Mouse (Mus musculus) forebrain, embryonic 14.5 days (tissue): ENCODE measurements around the gene Olfr883. TPM values are rescaled to one million over a fixed set of nuclear protein-coding genes. Genes with fewer than 3 reads are reported as not detected.

Experiments
- ATAC-seq: fragments of 200-750 bp; cut with Nextera tagmentation; 2 replicates; pipeline ENCODE4 v1.8.0; 2017; ENCODE audit warnings: mild to moderate bottlenecking, moderate library complexity
- DNase-seq: peaks from one replicate; pipeline ENCODE4 v3.0.0-alpha.2; 2015; ENCODE audit warnings: low spot score
- H3K27ac ChIP-seq: fragments of 300-500 bp; sonication (generic); 2 replicates; pipeline ENCODE4 v1.5.1; 2014; ENCODE audit warnings: low read depth, mild to moderate bottlenecking, control low read depth, low read length, moderate library complexity
- H3K27me3 ChIP-seq: fragments of 300-500 bp; sonication (generic); replicated peaks from 2 replicates; pipeline ENCODE4 v1.6.1; 2014; ENCODE audit warnings: low read length, control low read depth, mixed read lengths; ENCODE audit not compliant: control insufficient read depth, insufficient read depth
- H3K36me3 ChIP-seq: fragments of 300-500 bp; sonication (generic); 2 replicates; pipeline ENCODE4 v1.6.1; 2014; ENCODE audit warnings: low read length, control low read depth; ENCODE audit not compliant: control insufficient read depth, insufficient read depth
- H3K4me1 ChIP-seq: fragments of 300-500 bp; sonication (generic); 2 replicates; pipeline ENCODE4 v1.6.1; 2014; ENCODE audit warnings: antibody characterized with exemption, low read length, control low read depth; ENCODE audit not compliant: control insufficient read depth, insufficient read depth
- H3K4me2 ChIP-seq: fragments of 300-500 bp; sonication (generic); 2 replicates; pipeline ENCODE4 v1.6.1; 2014; ENCODE audit warnings: mild to moderate bottlenecking, control low read depth, low read length
- H3K4me3 ChIP-seq: fragments of 300-500 bp; sonication (generic); 2 replicates; pipeline ENCODE4 v1.5.1; 2014; ENCODE audit warnings: low read depth, low read length, control low read depth
- H3K9ac ChIP-seq: fragments of 300-500 bp; sonication (generic); 2 replicates; pipeline ENCODE4 v1.6.1; 2014; ENCODE audit warnings: mild to moderate bottlenecking, low read length, control low read depth, moderate library complexity
- H3K9me3 ChIP-seq: fragments of 300-500 bp; sonication (generic); replicated peaks from 2 replicates; pipeline ENCODE4 v1.6.1; 2016; ENCODE audit warnings: low read length, control low read depth, mixed read lengths; ENCODE audit not compliant: control insufficient read depth
- WGBS: fragments of 180-500 bp; shearing (Covaris S2); extraction: QIAGEN DNeasy Blood & Tissue Kit; methylation state at CpG from one replicate; pipeline ENCODE4 v1.1.7; 2014; 5-methylcytosine and 5-hydroxymethylcytosine counted together
- polyA plus RNA-seq: library from polyadenylated mRNA; unstranded; fragments of >200 nt; fragmentation: Nextera tagmentation; extraction: Ambion mirVana; gene quantifications from 2 replicates; pipeline ENCODE4 v1.2.1, GENCODE M21; 2014

Gene Olfr883
- polyA plus RNA-seq: not detected in 2 replicates

DNA sequence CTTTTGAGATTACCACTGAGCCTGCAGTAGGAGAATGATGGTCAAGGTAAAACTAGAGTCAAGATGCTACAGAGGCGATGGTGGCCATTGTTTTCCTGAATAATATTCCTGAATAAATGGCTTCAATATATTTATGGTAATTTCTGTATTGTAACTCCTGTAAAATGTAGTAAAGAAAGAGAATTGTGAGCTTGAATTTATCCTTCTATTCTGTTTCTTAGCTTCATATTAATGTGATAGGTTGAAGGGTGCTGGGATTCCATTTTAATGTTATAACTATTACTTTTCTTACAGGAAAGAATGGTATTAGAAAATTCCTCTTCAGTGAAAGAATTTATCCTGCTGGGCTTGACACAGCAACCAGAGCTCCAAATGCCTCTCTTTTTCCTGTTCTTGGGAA is at the start of gene Olfr883:
Gene Olfr883, plus strand, starts transcription at position 301 of the 400 bp plus-strand sequence.
- no peak within 1 kb of the TSS for H3K27ac ChIP-seq
- H3K4me1 ChIP-seq: no peaks in the 10 kb centered on the region
- no peaks in the 10 kb centered on the region for H3K36me3 ChIP-seq
- H3K27me3 ChIP-seq: no peaks in the 10 kb centered on the region
- DNase-seq (no peak), ATAC-seq (no peak)
- no peak within 1 kb of the TSS for H3K4me3 ChIP-seq
- 87% methylated on average over 1 of the region's 1 CpGs for WGBS
- no peak within 1 kb of the TSS for H3K9ac ChIP-seq
- H3K4me2 ChIP-seq: no peak within 1 kb of the TSS
- H3K9me3 ChIP-seq: no peaks in the 10 kb centered on the region

DNA sequence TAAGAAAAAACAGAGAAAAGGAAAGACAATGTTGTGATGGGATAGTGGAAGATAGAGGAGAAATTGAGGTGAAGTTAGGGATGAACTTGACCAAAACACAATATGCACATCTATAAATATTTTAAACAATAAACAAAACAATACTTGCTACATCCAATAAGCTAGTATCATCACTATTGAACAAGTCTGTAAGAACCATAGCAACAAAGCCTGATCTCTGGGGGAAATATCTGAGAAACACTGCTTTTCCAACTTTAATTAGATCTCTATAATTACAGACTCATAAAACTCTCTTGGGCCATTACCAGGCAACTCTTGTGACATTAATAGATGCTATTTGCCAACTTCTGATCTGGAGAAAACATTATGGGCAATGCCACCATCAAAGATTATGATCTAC is 34.1 kb upstream of the Olfr883 start, which contains the start of gene Olfr881:
Gene Olfr881, plus strand, starts transcription at position 301 of the 400 bp plus-strand sequence.
- DNase-seq (no peak), ATAC-seq (no peak)
- Histone ChIP-seq H3K4me3 (no peak within 1 kb of the TSS), H3K27ac (no peak within 1 kb of the TSS), H3K9ac (no peak within 1 kb of the TSS), H3K9me3 (no peaks in the 10 kb centered on the region), H3K27me3 (no peaks in the 10 kb centered on the region), H3K4me2 (no peak within 1 kb of the TSS), H3K36me3 (no peaks in the 10 kb centered on the region), H3K4me1 (no peaks in the 10 kb centered on the region)

DNA sequence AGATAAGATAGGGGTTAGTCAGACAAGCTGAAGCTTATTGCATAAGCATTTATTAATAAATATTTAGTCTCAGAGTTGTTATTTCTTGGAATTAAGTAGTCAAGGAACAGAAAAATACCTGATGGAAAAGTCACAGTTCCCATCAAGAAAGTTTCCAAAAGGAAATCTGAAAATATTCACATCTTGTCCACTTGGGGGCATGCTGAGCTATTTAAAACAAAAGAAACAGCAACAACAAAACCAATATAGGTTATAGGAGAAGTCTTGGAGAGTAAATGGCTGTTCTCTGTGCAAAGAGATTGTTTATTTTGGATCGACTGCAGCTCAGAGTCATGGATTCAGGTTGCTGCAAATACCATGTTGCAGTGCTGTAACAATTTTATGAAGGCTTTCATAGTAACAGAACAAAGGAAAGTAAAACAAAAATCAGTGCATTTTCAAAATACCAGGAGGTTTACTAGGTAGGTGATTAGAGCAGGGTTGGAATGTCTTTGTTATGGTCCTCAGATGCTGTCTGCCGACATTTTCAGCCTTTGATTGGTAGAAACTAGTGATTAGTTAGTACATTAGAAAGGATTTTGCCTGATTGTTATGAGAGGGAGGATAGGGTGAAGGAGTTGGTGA is 26.9 kb upstream of the Olfr883 start:
- Histone ChIP-seq H3K9me3 (no peaks in the 10 kb centered on the region), H3K4me1 (no peaks in the 10 kb centered on the region), H3K4me2 (no peak overlapping the region), H3K36me3 (no peaks in the 10 kb centered on the region), H3K27me3 (no peaks in the 10 kb centered on the region), H3K4me3 (no peak overlapping the region), H3K9ac (no peak overlapping the region), H3K27ac (no peak overlapping the region)
- DNase-seq: peak; percentile 29
- ATAC-seq: no peak
- 45% methylated on average over 2 of the region's 2 CpGs for WGBS

DNA sequence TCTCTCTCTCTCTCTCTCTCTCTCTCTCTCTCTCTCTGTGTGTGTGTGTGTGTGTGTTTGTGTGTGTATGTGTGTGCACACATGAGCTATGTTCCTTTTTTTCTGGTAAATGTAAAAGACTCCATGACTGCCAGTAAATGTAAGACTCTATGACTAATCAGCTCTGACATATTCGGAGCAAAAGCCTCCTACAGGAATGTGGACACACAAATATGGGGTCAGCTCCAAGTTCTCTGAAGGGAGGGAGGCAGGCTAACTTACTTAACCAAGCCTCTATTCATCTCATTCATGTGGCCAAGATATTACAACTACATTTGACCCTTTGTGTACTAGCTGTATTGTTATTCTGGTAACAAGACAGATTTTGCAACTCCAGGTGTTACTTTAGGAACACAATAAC is 25.6 kb upstream of the Olfr883 start:
- no peak overlapping the region for H3K9ac ChIP-seq
- no peak for ATAC-seq
- H3K9me3 ChIP-seq: no peaks in the 10 kb centered on the region
- H3K4me2 ChIP-seq: no peak overlapping the region
- H3K27ac ChIP-seq: no peak overlapping the region
- DNase-seq: no peak
- no peak overlapping the region for H3K4me3 ChIP-seq
- H3K36me3 ChIP-seq: no peaks in the 10 kb centered on the region
- H3K4me1 ChIP-seq: no peaks in the 10 kb centered on the region
- H3K27me3 ChIP-seq: no peaks in the 10 kb centered on the region
- whole genome bisulfite sequencing: 52% methylated on average over 1 of the region's 1 CpGs

DNA sequence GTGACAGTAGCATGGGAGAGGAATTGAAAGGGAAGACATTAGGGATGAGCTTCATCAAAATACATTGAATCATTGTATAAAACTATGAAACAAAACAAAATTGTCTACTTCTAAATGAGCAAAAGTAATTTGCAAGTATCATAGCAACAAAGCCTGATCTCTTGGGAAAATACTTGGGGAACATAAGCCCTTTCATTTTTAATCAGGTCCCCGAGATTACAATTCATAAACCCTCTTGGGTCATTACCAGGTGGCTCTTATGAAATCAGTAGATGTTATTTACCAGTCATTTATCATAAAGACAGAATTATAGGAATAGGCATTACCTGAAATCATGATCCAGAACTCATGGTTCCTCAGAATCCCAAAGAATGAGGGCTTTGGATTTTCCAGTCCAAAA is 20.6 kb downstream of the Olfr883 start, which contains the start of gene Olfr884:
Gene Olfr884, plus strand, starts transcription at position 301 of the 400 bp plus-strand sequence.
- DNase-seq (no peak), ATAC-seq (no peak)
- Histone ChIP-seq H3K9me3 (no peaks in the 10 kb centered on the region), H3K4me3 (no peak within 1 kb of the TSS), H3K4me1 (no peaks in the 10 kb centered on the region), H3K4me2 (no peak within 1 kb of the TSS), H3K27me3 (no peaks in the 10 kb centered on the region), H3K9ac (no peak within 1 kb of the TSS), H3K36me3 (no peaks in the 10 kb centered on the region), H3K27ac (no peak within 1 kb of the TSS)
- 69% methylated on average over 1 of the region's 1 CpGs for whole genome bisulfite sequencing

DNA sequence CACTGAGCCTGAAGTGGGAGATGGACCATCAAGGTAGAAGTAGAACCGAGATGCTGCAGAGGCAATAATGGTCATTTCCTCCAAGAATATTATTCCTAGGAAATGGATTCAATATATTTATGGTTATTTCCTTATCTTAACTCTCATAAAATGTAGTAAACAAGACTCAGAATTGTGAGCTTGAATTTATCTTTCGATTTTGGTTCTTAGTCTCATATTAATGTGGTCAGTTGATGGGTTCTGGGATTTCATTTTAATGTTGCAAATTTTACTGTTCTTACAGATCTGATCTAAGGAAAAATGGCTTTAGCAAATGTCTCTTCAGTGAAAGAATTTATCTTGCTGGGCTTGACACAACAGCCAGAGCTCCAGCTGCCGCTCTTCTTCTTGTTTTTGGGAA is 35.4 kb downstream of the Olfr883 start, which contains the start of gene Olfr885:
Gene Olfr885, plus strand, starts transcription at position 301 of the 400 bp plus-strand sequence.
- DNase-seq (no peak), ATAC-seq (no peak)
- Histone ChIP-seq H3K4me1 (no peaks in the 10 kb centered on the region), H3K27me3 (no peaks in the 10 kb centered on the region), H3K9ac (no peak within 1 kb of the TSS), H3K9me3 (no peaks in the 10 kb centered on the region), H3K27ac (no peak within 1 kb of the TSS), H3K4me3 (no peak within 1 kb of the TSS), H3K4me2 (no peak within 1 kb of the TSS), H3K36me3 (no peaks in the 10 kb centered on the region)
- WGBS: 88% methylated on average over 3 of the region's 3 CpGs

Other genes with a start within 250 kb of the Olfr883 start
- not detected in 2 replicates for gene Olfr876, start 222.8 kb upstream of the Olfr883 start, polyA plus RNA-seq
- not detected in 2 replicates for gene Olfr877, start 171.5 kb upstream of the Olfr883 start, polyA plus RNA-seq
- gene Olfr145, start 129.1 kb upstream of the Olfr883 start, polyA plus RNA-seq: not detected in 2 replicates
- gene Olfr878, start 108.0 kb upstream of the Olfr883 start, polyA plus RNA-seq: not detected in 2 replicates
- not detected in 2 replicates for gene Olfr881, start 34.0 kb upstream of the Olfr883 start, polyA plus RNA-seq
- not detected in 2 replicates for gene Olfr884, start 20.7 kb downstream of the Olfr883 start, polyA plus RNA-seq
- gene Olfr885, start 35.5 kb downstream of the Olfr883 start, polyA plus RNA-seq: not detected in 2 replicates
- not detected in 2 replicates for gene Olfr887, start 58.3 kb downstream of the Olfr883 start, polyA plus RNA-seq
- gene Olfr888, start 82.3 kb downstream of the Olfr883 start, polyA plus RNA-seq: not detected in 2 replicates
- gene Olfr889, start 89.4 kb downstream of the Olfr883 start, polyA plus RNA-seq: 0.04 and 0.06 TPM in 2 replicates
- gene Olfr890, start 116.7 kb downstream of the Olfr883 start, polyA plus RNA-seq: not detected in 2 replicates
- not detected in 2 replicates for gene Olfr891, start 155.0 kb downstream of the Olfr883 start, polyA plus RNA-seq
- not detected in 2 replicates for gene Olfr893, start 182.6 kb downstream of the Olfr883 start, polyA plus RNA-seq
- not detected in 2 replicates for gene Olfr894, start 192.2 kb downstream of the Olfr883 start, polyA plus RNA-seq
- gene Olfr143, start 227.0 kb downstream of the Olfr883 start, polyA plus RNA-seq: not detected in 2 replicates
- not detected in 2 replicates for gene Olfr895, start 242.0 kb downstream of the Olfr883 start, polyA plus RNA-seq